Mouse (Mus musculus): ENCODE results near the gene Tex33.

The Tex33 gene

GRCm38 (mm10) chr15:78416937-78417336 lies 21.2 kb upstream of the Tex33 start:
- DNase-seq (ENCODE audit: low read depth, low spot score), result no peak

- no peak for DNase-seq (ENCODE audit: low read depth, low spot score)
Measured at GRCm38 (mm10) chr15:78414157-78414556, 18.4 kb upstream of the Tex33 start.

DNA sequence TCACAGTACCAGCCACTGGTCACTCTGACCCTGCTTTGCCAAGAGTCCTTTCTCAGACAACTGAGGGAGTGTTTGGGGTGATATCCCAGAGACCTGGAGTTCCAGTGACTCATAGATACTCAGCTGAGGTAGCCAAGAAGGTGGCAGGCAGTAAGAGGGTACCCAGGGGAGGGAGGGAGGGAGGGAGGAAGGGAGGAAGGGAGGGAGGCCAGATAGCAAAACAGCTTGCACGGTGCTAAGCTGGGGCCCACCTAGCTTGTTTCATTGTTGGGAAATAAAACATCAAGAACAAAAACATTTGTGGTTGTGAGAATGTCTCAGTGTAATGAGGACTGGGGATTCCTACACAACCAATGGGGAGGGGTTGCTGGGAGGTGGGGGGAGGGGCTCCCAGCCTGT lies 18.0 kb upstream of the Tex33 start:
- no peak for DNase-seq (ENCODE audit: low read depth, low spot score)

- no peak for DNase-seq (ENCODE audit: low read depth, low spot score)
Measured at GRCm38 (mm10) chr15:78413083-78413718, 17.5 kb upstream of the Tex33 start.

DNA sequence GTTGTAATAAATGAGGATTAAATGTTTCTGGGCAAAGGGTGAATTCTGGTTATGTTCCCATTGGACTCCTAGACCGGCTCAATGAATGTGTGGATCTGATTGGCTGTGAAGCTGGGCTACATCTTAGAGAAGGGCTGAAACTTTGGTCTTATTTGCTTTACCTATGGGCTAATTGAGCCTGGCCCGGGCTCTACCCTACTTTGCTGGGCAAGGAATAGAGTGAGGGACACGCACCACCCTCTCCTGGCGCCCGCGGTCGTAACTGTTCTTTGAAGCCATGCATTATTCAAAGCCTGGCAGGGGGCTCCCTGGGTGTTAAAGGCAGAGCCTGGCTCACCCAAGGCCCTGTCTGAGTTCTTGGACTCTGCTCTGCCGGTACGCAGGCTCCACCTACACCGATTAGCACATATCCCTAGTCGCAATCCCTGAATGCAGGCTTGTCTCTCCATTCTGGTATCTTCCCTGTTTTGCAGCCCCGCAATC lies 13.9 kb upstream of the Tex33 start:
- no peak for DNase-seq (ENCODE audit: low read depth, low spot score)

DNA sequence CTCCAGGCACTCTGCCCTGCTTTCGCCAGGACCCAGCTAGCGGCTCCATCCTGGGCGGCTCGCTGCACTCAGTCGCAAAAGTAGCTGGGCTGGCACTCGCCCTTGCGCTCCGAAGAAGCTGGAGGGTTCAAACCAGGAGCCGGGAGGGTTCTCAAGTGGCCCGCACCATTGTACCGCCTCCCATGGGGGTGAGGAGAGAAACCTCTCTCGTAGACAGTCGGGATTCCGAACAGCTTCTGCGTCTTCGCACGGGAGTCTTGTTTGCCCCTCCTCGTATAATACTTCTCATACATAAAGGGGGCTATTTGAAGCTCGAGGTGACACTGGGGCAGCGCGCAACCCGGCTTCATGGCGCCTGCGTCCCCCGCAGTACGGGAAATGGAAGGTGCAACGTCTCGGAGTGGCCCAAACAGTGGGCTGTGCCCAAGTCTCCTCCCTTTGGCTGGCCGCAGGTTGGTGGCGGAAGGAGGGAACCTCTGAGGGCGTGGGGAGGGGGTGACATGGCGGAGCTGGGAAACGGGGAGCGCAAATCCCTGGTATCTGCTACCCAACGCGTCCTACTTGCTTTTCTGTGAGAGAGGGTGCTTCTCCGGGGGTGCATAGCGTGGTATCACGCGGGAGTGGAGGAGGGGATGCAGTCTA lies 10.7 kb upstream of the Tex33 start, which contains the start of gene Mpst:
Gene Mpst (plus strand): TSS at position 124 of the 642 bp plus-strand sequence.
- peak; percentile 91 for DNase-seq (ENCODE audit: low read depth, low spot score)

DNA sequence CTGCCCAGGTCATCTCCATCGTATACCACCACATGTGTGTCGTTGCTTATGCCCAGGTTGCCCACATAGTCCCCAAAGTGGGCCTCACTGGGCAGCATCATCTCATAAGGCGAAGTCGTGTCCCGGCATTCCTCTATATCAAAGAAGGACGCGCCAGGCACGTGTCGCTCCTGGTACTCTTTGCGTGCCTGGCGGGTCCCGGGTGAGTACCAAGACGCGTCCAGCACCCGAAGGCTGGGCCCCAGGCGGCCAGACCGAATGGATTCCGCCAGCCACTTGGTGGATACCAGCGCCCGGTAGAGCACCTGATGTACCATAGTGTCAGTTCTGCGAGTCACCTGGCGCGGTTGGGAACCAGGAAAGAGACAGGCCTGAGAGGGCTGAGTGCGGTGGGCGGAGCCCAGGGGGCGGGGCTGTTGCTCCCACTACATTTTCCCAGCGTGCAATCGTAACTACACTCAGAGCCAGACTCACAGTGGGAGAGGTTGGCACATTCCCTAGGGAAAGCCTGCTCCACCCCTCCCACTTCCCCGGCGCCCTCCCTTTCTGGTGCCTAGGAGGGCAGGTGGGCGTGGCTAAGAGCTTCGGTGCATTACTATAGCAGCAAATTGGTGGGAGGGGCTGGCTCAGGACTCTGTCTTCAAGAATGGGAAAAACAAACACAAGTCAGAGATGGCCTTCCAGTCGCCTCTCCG lies 10.0 kb upstream of the Tex33 start, which contains the start of gene Tst:
Gene Tst (minus strand): TSS at position 391 of the 695 bp plus-strand sequence.
- DNase-seq (ENCODE audit: low read depth, low spot score), result peak; percentile 77

- DNase-seq (ENCODE audit: low read depth, low spot score), result no peak
Measured at GRCm38 (mm10) chr15:78405098-78405497, 9.4 kb upstream of the Tex33 start.

DNA sequence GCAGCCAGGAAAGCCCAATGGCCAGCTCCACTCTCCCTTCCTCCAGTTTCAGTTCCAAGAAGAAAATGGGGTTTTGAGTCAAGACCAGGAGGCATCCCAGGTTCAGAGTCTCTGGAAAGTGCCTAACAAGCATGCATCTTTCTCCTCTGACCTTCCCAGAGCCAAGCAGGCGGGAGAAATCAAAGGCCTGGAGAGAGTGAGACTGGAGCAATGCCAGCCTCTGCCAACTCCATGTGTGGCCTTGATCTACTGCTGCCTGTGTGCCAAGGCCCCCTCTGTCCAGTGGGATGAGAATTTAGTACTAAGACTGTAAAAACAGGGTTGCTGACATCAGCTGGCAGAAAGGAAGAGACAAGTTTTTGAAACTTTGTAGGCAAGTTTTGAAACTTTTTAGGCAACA lies 8.2 kb upstream of the Tex33 start:
- DNase-seq (ENCODE audit: low read depth, low spot score), result no peak

- no peak for DNase-seq (ENCODE audit: low read depth, low spot score)
Measured at GRCm38 (mm10) chr15:78403301-78403741, 7.6 kb upstream of the Tex33 start.

DNA sequence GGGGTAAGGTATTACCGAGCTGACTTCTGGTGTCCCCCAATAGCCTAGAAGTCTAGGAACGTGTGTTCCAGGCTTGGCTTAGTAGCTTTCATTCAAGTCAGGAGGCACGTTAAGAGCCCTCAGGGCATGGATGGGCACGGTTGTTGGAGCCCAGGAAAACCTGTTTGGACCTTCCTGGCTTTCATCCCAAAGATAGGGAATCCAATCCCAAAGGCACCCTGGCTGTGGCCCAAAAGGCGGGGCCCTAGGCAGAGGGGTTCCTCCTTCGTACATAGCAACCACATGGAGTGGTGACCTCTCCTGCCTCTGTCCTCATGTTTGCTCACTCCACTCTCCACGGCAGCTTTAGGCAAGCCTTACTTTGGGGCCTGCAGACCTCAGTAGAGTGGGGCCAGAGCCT lies 6.7 kb upstream of the Tex33 start:
- no peak for DNase-seq (ENCODE audit: low read depth, low spot score)

DNA sequence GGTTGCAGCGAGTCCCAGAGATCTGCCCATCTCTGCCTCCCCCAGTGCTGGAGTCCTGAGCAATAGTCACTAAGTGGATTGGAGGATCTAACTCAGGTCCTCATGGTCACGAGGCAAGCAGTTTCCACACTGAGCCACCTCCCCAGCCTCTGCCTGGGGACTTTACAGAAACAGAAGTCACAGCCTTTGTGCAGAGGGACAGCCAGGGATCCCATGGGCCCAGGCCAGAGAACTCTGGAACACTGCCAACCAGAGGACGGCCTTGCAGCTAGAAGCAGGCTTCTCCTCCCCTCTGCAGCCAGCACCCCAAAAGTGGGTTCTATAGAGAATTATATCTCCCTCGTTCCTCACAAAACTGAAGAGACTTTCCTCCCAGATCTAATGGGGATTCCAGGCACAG lies 6.2 kb upstream of the Tex33 start:
- no peak for DNase-seq (ENCODE audit: low read depth, low spot score)

DNA sequence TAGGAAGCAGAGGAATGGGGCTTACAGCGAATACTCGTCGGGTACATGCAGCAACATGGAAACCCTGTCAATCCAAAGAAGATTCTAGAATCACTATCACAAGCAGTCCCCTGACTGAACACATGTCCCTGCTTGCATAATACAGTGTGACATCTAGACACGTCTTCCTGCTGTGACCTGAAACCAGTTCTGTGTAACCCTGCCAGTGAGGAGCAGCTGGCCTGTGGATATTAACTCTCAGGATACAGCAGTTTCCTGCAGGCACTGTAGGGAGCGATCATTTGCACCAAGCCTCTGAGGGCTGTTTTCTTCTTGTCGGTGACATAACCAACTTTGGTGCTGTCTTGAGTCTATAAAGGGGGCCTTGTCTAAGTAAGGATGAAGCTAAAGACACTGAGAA lies 5.6 kb upstream of the Tex33 start:
- no peak for DNase-seq (ENCODE audit: low read depth, low spot score)

GRCm38 (mm10) chr15:78390855-78391254 lies 4.9 kb downstream of the Tex33 start:
- peak; percentile 50 for DNase-seq (ENCODE audit: low read depth, low spot score)

DNA sequence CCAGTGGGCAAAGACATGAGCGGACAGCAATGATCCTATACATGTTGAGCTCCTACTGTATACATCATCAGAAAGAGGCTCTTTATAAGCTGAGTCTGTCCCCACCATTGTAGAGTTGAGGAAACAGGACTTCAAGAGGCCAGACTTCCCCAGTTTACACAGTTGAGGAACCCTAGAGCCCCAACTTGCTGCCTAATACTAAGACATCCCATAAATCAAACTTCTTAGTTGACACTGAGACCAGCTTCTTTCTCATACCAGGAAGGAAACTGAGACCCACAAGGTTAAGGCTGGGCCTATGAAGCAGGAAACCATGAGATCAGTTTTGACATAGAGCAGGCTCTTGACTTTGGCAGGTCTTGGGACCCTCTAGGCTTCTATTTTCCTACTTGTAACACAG lies 10.1 kb downstream of the Tex33 start:
- DNase-seq (ENCODE audit: low read depth, low spot score), result no peak

- DNase-seq (ENCODE audit: low read depth, low spot score), result no peak
Measured at GRCm38 (mm10) chr15:78384220-78385116, 11.2 kb downstream of the Tex33 start.

- DNase-seq (ENCODE audit: low read depth, low spot score), result no peak
Measured at GRCm38 (mm10) chr15:78383450-78384219, 12.1 kb downstream of the Tex33 start.

DNA sequence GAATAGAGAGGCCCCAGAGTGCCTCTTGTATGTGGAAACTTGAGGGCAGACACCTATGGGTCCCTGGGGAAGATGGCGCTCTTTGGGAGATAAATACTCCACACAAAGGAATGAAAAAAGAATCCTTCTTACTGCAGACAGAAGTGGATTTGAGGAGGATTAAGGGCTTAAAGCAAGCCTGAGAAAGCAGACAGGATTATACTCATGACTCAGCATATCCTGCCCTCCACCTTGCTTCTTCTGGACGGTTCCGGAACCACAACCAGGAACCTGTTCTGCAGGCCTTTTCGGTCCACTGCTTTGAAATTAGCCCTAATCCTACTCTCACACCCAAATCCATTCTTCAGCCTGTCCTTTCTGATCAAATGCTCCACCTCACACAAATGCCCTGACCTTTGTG lies 13.6 kb downstream of the Tex33 start:
- no peak for DNase-seq (ENCODE audit: low read depth, low spot score)

DNA sequence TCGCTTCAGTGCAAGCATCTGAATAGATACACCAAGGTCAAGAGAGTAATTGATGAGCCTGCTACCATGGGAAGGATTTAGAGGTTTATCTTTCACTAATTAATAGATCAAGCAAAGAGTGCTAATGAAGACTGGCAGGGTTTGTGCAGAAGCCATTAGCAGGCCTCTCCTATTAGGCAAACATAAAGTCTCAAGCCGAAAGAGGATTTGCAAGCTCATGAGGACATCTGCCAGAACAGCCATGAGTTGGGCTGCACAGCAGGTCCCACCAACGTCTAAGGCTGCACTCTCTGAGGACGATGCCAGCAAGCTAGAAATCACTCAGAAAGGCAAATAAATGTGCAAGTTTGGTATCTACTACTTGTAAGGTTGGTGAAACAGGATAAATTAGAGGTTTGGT lies 15.0 kb downstream of the Tex33 start:
- DNase-seq (ENCODE audit: low read depth, low spot score), result no peak

- DNase-seq (ENCODE audit: low read depth, low spot score), result no peak
Measured at GRCm38 (mm10) chr15:78380208-78380607, 15.5 kb downstream of the Tex33 start.

DNA sequence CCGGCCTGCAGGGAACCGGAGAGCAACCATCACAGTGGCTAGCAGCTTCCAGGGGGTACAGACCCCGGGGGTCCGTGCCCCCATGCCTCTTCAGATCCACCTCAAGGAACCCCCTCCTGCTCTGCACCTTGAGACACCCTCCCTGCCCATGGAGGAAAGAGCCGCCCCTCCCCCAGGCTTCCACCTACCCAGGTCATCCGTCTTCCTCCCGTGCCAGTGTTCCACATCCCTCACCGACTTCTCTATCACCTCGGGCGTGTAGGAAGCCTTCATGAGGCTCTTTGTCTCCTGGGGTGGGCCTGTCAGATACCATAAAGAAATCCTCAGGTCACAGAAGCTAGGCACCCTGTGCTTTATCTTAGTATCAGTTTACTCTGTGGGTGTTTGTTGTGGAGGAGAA lies 17.2 kb downstream of the Tex33 start:
- DNase-seq (ENCODE audit: low read depth, low spot score), result no peak
